Mouse (Mus musculus) hindbrain, embryonic 10.5 days (tissue): ENCODE data around the gene Ercc6l. TPM values are rescaled to one million over a fixed set of nuclear protein-coding genes. Genes with fewer than 3 reads are reported as not detected.

Experiments
- DNase-seq: peaks from one replicate; pipeline ENCODE4 v3.0.0-alpha.2; 2017; ENCODE audit warnings: low spot score
- H3K27ac ChIP-seq: fragments of 300-500 bp; sonication (generic); 2 replicates; pipeline ENCODE4 v1.5.1; 2016; ENCODE audit warnings: mild to moderate bottlenecking, moderate library complexity
- H3K27me3 ChIP-seq: fragments of 300-500 bp; sonication (generic); 2 replicates; pipeline ENCODE4 v1.6.1; 2016; ENCODE audit warnings: mild to moderate bottlenecking; ENCODE audit not compliant: poor library complexity, insufficient read depth, severe bottlenecking
- H3K36me3 ChIP-seq: fragments of 300-500 bp; sonication (generic); 2 replicates; pipeline ENCODE4 v1.6.1; 2016; ENCODE audit warnings: mild to moderate bottlenecking, moderate library complexity
- H3K4me1 ChIP-seq: fragments of 300-500 bp; sonication (generic); replicated peaks from 2 replicates; pipeline ENCODE4 v1.6.1; 2016; ENCODE audit warnings: mild to moderate bottlenecking
- H3K4me3 ChIP-seq: fragments of 300-500 bp; sonication (generic); 2 replicates; pipeline ENCODE4 v1.5.1; 2016; ENCODE audit warnings: mild to moderate bottlenecking, moderate library complexity
- H3K9me3 ChIP-seq: fragments of 300-500 bp; sonication (generic); 2 replicates; pipeline ENCODE4 v1.6.1; 2016; ENCODE audit warnings: mild to moderate bottlenecking, moderate library complexity
- WGBS: fragments of 180-500 bp; shearing (Covaris S2); methylation state at CpG from one replicate; pipeline ENCODE4 v1.1.7; 2016; 5-methylcytosine and 5-hydroxymethylcytosine counted together
- polyA plus RNA-seq: library from polyadenylated mRNA; unstranded; fragments of >200 nt; fragmentation: Nextera tagmentation; extraction: Ambion mirVana; gene quantifications from 2 replicates; pipeline ENCODE4 v1.2.1, GENCODE M21; 2016

Ercc6l gene
- 13.7 and 21.8 TPM in 2 replicates for polyA plus RNA-seq

- Histone ChIP-seq H3K4me1 (no peaks in the 10 kb centered on the region), H3K27ac (peak within 1 kb of the TSS; percentile 86), H3K4me3 (peak within 1 kb of the TSS; percentile 58), H3K9me3 (no peaks in the 10 kb centered on the region), H3K27me3 (0 out of 2 replicates have a peak, but pooled peaks cover 2% of the 10 kb centered on the region), H3K36me3 (peaks cover 10% of the 10 kb centered on the region; the same call in 1 of the 2 replicates)
- WGBS = 19% methylated on average over 42 of the region's 42 CpGs
- peak; percentile 90 for DNase-seq
Measured at GRCm38 (mm10) chrX:102156618-102157422, at the start of gene Ercc6l. TSS of gene Ercc6l (minus strand) at chrX:102157091.

DNA sequence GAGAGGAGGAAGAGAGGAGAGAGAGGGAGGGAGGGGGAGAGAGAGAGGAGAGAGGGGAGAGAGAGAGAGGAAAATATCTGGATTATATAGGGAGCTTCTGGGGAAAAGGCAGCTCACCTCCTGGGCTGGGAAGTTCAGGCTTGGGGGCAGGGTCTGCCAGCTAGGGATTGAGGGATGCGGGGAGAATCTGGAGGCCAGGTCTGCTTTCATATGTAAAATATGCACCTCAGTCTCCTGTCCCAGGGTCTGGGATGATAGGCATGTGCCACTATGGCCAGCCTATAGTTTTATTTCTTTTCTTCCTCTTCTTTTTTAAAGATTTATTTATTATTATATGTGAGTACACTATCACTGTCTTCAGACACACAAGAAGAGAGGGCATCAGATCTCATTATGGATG, 33.9 kb upstream of the Ercc6l start:
- WGBS = 36% methylated on average over 1 of the region's 1 CpGs
- H3K9me3 ChIP-seq = no peaks in the 10 kb centered on the region
- no peak for DNase-seq
- H3K27ac ChIP-seq = no peak overlapping the region
- peaks cover 6% of the 10 kb centered on the region; the same call in 1 of the 2 replicates for H3K4me1 ChIP-seq
- H3K4me3 ChIP-seq = no peak overlapping the region
- peaks cover 8% of the 10 kb centered on the region for H3K27me3 ChIP-seq
- H3K36me3 ChIP-seq = peaks cover 18% of the 10 kb centered on the region

GRCm38 (mm10) chrX:102189581-102189980, 32.7 kb upstream of the Ercc6l start:
- no peak for DNase-seq
- peak overlapping the region; percentile 93 for H3K27ac ChIP-seq

DNA sequence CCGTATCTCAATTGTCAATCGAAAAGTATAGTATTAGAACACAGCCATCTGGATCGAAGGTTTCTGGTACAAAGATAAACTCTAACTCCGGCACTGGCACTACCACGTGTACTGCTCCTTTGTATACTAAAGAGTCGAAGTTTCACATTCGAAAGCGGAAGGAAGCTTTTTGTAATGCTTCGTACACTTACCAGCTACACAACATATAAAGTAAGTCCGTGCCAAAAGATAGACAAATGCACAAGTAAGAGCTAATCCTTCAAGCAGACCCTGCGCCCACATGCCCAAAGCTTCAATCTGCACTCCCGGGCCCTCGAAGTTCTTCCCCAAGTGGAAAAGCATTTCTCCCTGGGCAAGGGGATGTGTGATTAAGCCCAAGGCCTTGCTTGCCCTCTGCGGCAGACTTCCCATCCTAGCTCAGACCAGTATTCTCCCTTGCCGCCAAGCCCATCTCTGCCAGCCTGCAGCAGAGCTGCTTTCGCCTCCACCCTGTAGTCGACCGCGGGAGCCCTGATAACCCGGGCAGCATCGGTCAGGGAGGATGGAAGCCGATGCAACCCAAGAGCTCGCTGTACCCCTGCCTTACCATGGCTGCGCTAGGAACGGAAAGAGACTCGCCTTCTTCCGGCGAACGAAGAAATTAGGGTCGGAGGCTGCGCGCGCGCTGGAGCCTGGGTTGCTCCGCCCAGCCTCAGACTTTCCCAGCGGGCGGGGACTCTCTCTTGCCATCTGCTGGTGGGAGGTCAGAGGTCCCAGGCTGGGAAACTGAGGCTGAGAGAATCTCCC, 32.0 kb upstream of the Ercc6l start, which contains the start of gene Rps4x:
Gene Rps4x (minus strand): TSS at position 683 of the 786 bp plus-strand sequence.
- WGBS = 20% methylated on average over 37 of the region's 37 CpGs
- peak; percentile 85 for DNase-seq
- Histone ChIP-seq H3K4me1 (peaks cover 7% of the 10 kb centered on the region; the same call in 1 of the 2 replicates), H3K9me3 (no peaks in the 10 kb centered on the region), H3K27ac (peak within 1 kb of the TSS; percentile 93), H3K36me3 (peaks cover 37% of the 10 kb centered on the region), H3K27me3 (peaks cover 8% of the 10 kb centered on the region), H3K4me3 (peak within 1 kb of the TSS; percentile 64)

More at GRCm38 (mm10) chrX:102189581-102189980, 32.7 kb upstream of the Ercc6l start:
- Histone ChIP-seq H3K9me3 (no peaks in the 10 kb centered on the region), H3K36me3 (peaks cover 30% of the 10 kb centered on the region), H3K4me3 (peak overlapping the region; percentile 64; the same call in 1 of the 2 replicates), H3K27me3 (peaks cover 8% of the 10 kb centered on the region), H3K4me1 (peaks cover 7% of the 10 kb centered on the region; the same call in 1 of the 2 replicates)
- WGBS = 51% methylated on average over 5 of the region's 5 CpGs

DNA sequence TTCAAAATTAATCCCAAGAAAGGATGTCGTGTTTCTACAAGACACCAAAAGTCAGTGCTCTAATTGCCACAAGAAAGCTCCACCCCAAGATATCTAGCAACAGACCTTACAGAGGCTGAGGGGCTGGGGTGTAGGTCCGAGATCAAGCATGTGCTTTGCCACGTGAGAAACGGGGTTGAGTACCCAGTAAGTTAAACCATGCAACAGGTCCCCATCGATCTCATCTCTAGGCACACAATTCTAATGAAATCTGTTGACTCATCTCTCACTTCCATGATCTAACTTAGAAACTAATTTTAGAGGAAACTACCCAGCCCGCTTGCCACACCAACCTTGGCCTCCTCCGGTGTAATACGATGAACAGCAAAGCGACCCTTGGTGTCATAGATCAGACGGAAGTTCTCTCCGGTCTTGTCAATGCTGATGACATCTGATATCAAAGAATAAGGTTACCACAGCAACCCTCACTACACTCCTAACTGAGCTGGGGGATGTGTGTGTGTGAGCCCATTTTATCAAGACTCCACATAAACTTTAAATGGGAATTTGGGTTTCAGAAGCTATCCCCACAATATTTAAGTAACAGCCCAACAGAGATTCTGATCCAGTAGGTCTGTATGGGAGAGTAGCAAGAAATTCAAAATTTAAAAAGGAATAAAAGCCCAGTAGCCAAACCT, 30.3 kb upstream of the Ercc6l start:
- Histone ChIP-seq H3K4me3 (peak overlapping the region; percentile 64), H3K4me1 (peaks cover 7% of the 10 kb centered on the region; the same call in 1 of the 2 replicates), H3K27me3 (peaks cover 5% of the 10 kb centered on the region), H3K27ac (no peak overlapping the region), H3K9me3 (no peaks in the 10 kb centered on the region), H3K36me3 (peaks cover 53% of the 10 kb centered on the region)
- 50% methylated on average over 11 of the region's 11 CpGs for WGBS
- DNase-seq = no peak

DNA sequence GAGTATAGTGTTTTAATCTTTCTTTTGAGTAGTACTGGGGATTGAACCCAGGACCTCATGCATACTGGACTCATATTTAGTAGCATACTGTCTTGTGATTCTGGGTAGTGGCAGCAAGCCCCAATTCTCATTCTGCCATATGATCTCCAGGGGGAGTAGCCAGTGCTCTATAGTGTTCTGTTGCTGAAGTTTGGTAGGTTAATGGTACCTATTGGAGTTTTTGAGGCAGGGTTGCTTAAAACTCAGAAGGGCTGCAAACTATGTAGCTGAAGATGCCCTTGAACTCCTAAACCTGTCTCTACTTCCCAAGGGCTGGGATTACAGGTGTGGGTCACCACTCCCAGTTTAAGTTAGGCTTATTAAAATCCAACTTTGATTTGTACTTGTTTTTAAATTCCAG, 25.7 kb upstream of the Ercc6l start:
- H3K36me3 ChIP-seq = peaks cover 58% of the 10 kb centered on the region
- no peak overlapping the region for H3K27ac ChIP-seq
- peaks cover 16% of the 10 kb centered on the region; the same call in 1 of the 2 replicates for H3K4me1 ChIP-seq
- no peak for DNase-seq
- no peak overlapping the region for H3K4me3 ChIP-seq
- peaks cover 18% of the 10 kb centered on the region for H3K27me3 ChIP-seq
- H3K9me3 ChIP-seq = no peaks in the 10 kb centered on the region

DNA sequence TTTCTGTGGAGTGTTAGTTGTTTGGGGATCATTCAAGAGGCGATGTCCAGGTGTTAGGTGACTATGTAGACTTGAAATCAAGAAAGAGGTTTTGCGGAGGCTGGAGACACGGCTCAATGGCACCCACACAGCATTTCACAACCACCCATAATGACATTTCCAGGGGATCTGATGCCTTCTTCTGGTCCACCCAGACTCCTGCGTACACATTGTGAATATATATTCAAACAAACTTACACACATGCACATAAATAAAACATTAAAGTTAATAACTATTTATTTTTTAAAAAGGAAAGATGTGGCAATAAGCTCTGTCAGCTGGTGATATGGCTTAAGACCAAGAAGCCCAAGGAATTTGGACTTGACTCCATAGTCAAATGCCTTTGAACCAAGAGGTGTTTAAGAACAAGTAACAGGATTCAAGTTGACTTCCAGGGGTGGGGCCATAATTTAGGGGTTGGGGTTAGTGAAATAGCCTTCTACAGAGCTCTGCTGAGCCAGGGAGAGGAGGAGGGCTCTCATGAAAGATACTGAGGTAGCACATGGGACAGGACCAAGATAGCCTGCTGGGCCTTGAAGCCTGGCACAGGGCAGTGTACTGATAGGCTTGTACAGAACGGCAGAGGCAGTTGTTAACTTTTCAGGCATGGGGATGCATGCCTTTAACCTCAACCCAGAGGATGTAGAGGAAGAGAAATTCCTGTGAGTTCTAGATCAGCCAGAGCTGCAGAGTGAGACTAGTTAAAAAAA, 18.8 kb upstream of the Ercc6l start:
- no peaks in the 10 kb centered on the region for H3K9me3 ChIP-seq
- WGBS = 90% methylated on average over 5 of the region's 5 CpGs
- H3K4me1 ChIP-seq = peaks cover 8% of the 10 kb centered on the region; the same call in 1 of the 2 replicates
- no peak for DNase-seq
- no peak overlapping the region for H3K27ac ChIP-seq
- H3K27me3 ChIP-seq = peaks cover 19% of the 10 kb centered on the region
- 0 out of 2 replicates have a peak, but pooled peaks cover 6% of the 10 kb centered on the region for H3K36me3 ChIP-seq
- H3K4me3 ChIP-seq = no peak overlapping the region

DNA sequence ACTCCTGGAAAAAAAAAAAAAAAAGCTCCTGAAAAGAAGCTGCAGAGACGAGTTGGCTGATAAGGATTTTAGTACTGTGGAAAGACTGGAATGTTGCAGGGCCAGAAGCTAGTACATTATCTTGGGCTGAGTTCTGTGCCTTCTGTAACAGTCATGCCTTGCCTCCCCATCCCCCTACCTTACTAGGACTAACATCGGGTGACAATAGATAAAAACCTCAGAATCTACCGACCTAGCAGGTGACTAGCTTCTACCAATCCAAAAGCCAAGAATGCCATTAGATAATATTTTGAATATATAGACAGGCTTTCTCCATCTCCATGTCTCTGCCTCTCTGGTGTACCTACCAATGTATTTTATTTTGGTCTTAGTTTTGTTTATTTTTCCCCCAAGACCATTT, 14.0 kb upstream of the Ercc6l start:
- H3K27ac ChIP-seq = no peak overlapping the region
- 73% methylated on average over 3 of the region's 3 CpGs for WGBS
- H3K9me3 ChIP-seq = no peaks in the 10 kb centered on the region
- peaks cover 36% of the 10 kb centered on the region for H3K27me3 ChIP-seq
- no peak for DNase-seq
- no peak overlapping the region for H3K4me3 ChIP-seq
- H3K36me3 ChIP-seq = no peaks in the 10 kb centered on the region
- peaks cover 8% of the 10 kb centered on the region; the same call in 1 of the 2 replicates for H3K4me1 ChIP-seq

DNA sequence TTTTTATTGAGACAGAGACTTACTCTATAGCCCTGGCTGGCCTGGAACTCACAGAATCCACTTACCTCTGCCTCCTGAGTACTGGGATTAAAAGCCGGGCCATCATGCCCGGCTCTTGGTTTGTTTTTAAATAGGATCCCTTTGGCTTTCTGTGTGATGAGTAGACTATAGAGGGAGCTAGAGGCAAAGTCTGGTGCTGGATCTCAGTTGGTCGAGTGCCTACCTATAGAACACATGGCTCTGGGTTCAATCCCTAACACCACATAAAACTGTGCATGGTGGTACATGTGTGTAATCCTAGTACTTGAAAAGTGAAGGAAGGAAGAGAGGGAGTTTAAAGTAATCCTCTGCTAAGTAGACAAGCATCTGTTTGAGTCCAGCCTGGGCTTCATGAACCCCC, 13.2 kb upstream of the Ercc6l start:
- Histone ChIP-seq H3K4me1 (peaks cover 8% of the 10 kb centered on the region; the same call in 1 of the 2 replicates), H3K27me3 (peaks cover 36% of the 10 kb centered on the region), H3K36me3 (no peaks in the 10 kb centered on the region), H3K27ac (no peak overlapping the region), H3K9me3 (no peaks in the 10 kb centered on the region), H3K4me3 (no peak overlapping the region)
- WGBS = 46% methylated on average over 3 of the region's 3 CpGs
- DNase-seq = no peak

DNA sequence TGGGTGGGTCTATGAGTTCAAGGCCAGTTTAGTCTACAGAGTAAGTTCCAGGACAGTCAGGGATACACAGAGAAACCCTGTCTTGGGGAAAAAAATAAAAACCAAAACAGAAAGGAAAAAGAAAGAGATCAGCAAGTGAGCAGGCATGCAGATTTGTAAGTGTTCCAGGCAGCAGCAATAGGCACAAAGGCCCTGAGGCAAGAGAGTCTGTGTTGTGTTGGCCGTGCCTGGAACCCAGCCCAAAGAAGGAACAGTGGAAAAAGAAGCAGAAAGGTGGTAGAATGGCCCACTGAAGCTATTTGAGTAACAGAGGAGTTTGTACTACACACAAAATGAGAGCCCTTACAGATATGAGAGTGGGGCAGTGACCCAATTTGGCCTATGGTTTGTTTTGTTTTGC, 12.8 kb upstream of the Ercc6l start:
- DNase-seq = no peak
- no peaks in the 10 kb centered on the region for H3K36me3 ChIP-seq
- H3K9me3 ChIP-seq = no peaks in the 10 kb centered on the region
- peaks cover 8% of the 10 kb centered on the region; the same call in 1 of the 2 replicates for H3K4me1 ChIP-seq
- H3K27me3 ChIP-seq = peaks cover 34% of the 10 kb centered on the region
- H3K4me3 ChIP-seq = no peak overlapping the region
- no peak overlapping the region for H3K27ac ChIP-seq
- WGBS = 70% methylated on average over 1 of the region's 1 CpGs

- 26% methylated on average over 6 of the region's 6 CpGs for WGBS
- peaks cover 8% of the 10 kb centered on the region; the same call in 1 of the 2 replicates for H3K4me1 ChIP-seq
- no peak for DNase-seq
- H3K4me3 ChIP-seq = no peak overlapping the region
- H3K27me3 ChIP-seq = peaks cover 35% of the 10 kb centered on the region
- H3K27ac ChIP-seq = peak overlapping the region; percentile 56; the same call in 1 of the 2 replicates
- no peaks in the 10 kb centered on the region for H3K9me3 ChIP-seq
- H3K36me3 ChIP-seq = no peaks in the 10 kb centered on the region
Measured at GRCm38 (mm10) chrX:102166986-102167385, 10.1 kb upstream of the Ercc6l start.
